Mouse (Mus musculus) frontal cortex, postnatal 36 days (tissue): ENCODE measurements at regions not wholly inside any gene's neighbourhood (a gene's known extent, or its start where the extent isn't known, plus 50 kb on each side); places are given as distances from the start of the nearest gene placed in this dataset.

Experiments
- DNase-seq, 2 experiments: peaks; one replicate each; pipeline ENCODE4 v3.0.0; 2022; ENCODE audit warnings: low spot score in 2 of 2

DNA sequence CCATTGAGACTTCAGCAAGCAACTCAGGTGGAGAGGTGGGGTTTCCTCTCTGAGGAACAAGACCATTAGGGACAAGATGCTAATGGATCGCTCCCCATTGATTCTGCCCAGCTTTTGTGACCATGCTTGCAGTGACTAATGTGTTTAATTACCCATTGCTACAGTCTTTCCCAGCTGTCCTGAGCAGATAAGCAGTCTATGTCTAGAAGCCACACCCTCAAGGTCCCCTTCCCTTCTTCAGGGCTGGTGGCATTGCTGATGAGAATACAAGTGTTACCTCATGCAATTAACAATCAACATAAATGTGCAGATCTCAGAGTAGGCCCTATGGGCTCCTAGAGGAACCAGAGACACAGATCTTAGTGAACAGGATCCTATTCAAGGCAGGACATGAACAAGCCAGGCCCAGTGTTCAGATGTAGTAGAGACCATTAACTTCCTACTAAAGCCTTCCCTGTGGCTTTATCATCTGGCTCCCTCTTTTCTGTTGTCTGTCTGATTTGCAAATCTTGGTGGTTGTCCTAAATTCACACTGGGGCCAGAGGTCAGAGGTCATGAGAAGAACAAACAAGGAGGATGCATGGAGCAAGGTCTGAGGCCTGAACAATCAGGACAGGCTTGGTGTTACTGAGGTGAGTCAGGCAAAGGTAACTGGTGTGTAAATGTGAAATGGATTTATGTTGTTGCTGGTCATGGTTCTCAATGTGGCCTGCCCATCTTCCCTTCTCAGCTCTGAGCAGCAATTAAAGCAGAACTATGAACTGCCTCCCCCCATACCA, 56.8 kb downstream of the Odc1 start:
- DNase-seq = no peak

DNA sequence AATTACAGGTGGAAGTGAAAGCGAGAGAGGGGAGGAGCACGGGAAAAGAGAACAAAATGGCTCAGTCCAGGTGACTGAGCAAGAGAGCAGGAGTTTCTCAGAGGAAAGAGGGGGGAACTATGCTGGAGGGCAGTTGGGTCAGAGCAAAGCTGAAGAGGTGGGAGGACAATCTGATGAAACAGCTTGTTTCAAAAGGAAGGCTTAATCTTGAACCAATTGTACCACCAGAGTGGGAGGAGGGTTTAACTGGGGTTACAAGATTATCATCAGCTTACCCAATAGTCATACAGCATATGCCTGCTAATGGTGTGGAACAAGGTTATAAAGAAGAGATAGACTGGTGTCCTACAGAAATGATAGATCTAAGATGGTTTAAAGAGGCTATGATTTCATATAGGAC, 59.0 kb downstream of the Odc1 start:
- no peak for DNase-seq

DNA sequence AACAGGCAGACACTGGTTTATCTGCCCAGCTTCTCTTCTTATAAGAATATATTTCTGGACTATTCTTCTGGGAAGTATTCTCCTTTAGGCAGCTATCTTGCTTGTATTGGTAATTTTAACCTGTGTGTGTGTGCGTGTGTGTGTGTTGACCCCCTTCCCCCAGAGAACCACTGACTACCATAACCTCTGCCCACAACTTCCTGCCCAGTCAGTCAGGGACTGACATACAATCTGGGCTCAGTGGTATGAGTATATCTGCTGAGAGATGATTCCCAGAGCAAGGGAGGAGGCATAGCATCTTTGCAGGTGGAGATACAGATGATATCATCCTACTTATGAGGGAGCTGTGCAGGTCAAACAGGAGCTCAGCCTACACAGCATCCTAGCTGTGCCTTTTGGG, 65.8 kb downstream of the Odc1 start:
- no peak for DNase-seq

DNA sequence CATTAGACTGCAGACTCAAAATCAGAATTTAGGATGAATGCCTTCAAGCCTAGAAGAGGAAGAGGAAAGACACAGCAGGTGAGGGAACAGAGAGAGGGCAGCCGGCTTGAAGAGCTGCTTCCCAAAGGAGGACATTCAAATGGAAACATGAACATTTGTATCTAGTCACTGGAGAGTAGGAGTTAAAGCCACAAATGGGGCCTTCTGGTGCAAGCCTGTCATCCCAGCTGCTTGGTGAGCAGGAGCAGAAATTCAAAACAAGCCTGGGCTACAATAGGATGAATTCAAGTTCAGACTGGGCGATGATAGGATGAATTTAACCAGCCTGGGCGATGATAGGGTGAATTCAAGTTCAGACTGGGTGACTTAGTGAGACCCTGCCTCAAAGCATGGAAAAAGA, 67.4 kb downstream of the Odc1 start:
- DNase-seq = no peak

DNA sequence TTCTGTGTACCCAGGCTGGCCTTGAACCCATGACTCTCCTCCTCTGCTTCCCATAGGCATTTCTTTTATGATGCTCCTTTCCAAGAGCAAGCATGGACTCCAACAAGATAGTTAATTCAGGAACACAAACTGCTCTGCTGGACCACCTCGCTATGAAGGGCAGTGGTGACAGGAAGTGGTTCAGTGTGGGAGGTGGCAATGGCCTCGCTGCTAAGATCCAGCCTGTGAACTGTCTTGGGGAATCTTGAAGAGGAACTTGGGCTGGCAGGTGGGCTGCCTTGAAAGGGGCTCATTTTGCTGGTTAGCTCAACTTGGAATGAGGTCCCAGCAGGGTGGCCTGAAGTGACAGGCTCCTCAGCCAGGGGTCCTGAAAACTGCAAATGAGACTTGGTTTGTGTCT, 72.4 kb upstream of the Hpcal1 start:
- DNase-seq = no peak

DNA sequence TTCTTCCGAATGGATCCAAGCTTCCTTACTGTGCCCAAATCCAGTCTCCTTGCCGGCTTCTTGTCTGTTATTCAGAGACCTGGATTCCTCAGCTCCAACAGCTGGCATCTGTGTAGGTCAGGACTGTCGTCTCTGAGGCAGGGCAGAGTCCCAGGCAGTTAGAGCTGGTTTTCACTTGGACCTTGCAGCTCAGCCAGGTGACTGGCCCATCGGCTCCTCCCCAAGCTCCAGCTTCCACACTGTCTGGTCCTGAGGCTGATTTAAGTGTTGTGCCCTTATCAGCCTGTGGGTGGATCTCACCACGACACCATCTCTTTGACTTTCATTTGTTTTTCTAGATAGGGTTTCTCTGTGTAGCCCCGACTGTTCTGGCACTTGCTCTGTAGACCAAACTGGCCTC, 70.4 kb upstream of the Hpcal1 start:
- no peak for DNase-seq

DNA sequence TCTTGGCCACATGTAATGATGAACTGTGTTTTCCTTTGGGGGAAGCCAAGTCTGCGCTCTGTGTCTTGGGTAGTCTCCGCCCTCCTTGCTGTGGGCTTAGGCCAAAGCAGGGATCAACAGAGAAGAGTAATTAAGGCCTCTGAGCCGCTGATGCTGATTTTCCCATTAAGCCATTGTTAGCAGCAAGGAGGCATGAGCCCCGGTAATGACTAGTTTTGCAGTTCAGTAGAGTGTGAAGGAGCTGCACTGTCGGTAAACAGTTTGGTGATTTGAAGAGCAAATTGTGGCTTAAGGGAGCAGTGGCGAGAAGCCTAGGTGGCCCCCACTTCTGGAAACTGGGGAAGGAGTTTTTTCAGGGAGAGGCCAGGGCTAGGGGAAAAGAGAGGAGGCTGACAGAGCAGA, 69.2 kb upstream of the Hpcal1 start:
- peak in 1 of 2 experiments; percentile 5 for DNase-seq

DNA sequence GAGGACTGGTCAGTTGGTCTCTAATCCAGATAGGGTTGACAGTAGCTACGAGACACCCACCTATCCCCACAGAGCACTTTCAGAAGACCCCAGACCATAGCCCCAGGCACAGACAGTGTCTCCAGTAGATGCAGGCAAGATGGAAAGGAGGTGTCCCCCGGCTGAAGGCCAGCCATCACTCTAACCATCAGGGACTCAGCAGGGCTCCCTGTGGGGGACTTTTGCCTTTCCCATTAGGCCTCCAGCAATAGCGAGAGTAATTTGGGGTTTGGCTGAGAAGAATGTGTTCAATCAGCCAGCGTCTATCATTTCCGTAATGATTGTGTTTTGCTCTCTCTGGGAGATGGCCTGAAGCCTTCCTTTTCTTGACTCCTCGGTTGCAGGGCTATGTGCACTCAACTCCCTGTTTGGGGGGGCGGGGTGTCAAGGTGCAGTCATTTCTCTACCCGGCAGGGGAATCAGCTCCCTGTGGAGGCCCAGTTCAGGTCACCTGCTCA, 68.1 kb upstream of the Hpcal1 start:
- DNase-seq = no peak

DNA sequence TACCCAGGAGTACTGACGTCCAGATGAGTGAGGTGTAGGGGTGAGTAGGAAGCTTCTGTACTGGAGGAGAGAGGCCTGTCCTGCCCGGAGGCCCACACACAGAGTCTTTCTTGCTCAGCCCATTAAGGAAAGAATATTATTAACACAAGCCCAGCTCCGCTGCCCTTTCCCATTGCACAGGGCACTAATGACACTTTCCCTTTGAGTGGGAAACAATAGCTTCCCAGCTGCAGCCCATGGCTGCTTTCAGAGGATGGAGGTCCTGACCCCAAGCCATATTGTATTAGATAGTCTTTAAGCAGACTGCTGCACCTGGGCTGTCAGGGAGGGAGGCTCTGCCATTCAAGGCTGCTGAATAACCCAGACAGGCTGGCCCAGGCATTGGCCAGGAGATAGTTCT, 64.6 kb upstream of the Hpcal1 start:
- DNase-seq = no peak

DNA sequence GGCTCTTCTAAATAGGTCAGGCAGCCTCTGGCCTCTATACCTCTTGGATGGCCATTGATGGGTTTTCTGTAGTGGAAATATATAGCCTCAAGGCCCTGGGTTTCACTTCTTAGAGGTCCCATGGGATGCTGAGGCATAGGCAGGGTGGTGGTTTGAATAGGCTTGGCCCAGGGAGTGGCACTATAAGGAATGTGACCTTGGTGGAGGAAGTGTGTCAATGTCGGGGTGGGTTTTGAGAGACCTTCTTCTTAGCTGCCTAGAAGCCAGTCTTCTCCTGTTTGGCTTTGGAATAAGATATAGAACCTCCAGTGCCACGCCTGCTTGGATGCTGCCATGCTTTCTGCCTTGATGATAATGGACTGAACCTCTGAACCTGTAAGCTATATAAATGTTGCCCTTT, 59.5 kb upstream of the Hpcal1 start:
- DNase-seq = no peak

DNA sequence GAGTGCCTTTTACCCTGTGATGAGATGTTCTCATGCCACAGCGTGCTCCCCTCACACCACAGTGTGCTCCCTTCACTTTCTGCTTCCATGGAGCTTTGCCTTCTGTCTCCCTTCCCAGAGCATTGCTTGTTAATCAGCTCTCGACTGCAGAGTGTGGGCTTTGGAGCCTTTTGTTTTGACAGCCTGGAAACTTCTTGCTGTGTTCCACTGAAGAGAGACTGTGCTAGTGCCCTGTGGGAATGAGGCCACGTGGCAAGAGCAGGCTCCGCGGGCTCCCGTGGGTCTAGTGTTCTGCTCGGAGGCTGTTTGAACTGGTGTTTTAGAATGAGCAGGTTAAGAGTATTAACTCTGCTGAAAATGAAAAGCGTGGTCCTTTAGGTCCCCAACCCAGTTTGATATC, 54.5 kb upstream of the Hpcal1 start:
- no peak for DNase-seq

DNA sequence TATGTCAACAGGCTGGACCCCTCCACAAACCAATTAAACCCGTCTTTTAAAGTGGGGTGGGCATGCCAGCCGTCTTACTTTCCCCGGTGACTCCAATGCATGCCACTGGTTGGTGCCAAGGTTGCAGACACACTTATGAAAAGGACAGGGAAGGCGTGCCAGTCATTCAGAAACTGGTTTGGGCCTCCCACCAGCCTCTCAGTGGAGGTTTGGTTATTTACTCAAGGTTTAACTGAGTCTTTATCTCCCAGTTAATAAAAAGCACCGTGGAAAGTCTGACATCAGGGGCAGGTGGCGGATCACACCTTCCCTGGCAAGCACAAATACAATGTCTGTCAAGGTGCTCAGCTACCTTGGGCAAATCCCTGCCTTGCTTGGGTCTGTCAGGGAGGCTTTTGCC, 54.1 kb upstream of the Hpcal1 start:
- DNase-seq = no peak
